Mouse (Mus musculus): ENCODE measurements around the gene Gper1. TPM values are rescaled to one million over a fixed set of nuclear protein-coding genes. Genes with fewer than 3 reads are reported as not detected.
A peak's percentile ranks its signal among the peaks of the same experiment; 100 is the strongest.

Gene Gper1
- polyA plus RNA-seq, 1 experiment, result 0.27 TPM

DNA sequence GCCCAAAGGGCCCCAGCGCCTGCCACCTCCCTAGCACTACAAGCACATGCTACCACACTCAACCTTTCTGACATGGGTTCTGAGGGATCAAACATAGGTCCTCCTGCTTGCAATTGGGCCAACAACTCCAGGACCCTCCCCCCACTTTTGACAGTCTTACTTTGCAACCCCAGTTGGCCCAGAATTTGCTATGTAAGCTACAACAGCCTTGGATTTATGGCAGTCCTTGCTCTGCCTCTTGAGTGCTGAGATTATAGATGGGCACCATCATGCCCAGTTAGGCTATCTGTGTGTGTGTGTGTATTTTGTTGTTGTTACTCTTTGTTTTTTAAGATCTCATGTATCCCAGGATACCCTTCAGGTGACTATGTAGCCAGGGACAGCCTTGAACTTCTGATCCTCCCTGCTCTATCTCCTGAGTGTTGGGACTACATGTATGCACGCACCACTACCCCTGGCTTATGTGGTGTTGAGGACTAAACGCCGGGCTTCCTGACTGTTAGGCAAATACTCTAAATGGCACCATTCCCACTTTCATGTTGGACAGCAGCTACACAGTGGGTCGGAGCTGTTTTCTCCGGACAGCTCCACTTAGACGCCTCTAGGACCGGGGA lies 43.1 kb upstream of the Gper1 start:
- H3K4me3 ChIP-seq (ENCODE audit: control insufficient read depth, low read depth, low read length), result peak overlapping the region; percentile 89
- no peak for TF ChIP-seq POLR2A (IDR thresholded peaks at IDR 0.05; ENCODE audit: control insufficient read depth, low read depth, low read length)
- no peak for TF ChIP-seq CTCF (IDR thresholded peaks at IDR 0.05; ENCODE audit: control insufficient read depth, insufficient read depth, insufficient replicate concordance, low read depth, low read length)
- peak overlapping the region; percentile 75 for H3K27ac ChIP-seq (ENCODE audit: control insufficient read depth, insufficient read depth, low read depth, low read length)
- peaks cover 29% of the 10 kb centered on the region for H3K4me1 ChIP-seq (ENCODE audit: control insufficient read depth, insufficient read depth, low read length)
- no peaks in the 10 kb centered on the region for H3K27me3 ChIP-seq (ENCODE audit: control insufficient read depth, insufficient read depth, low read length)
- no peaks in the 10 kb centered on the region for H3K36me3 ChIP-seq (ENCODE audit: control insufficient read depth, insufficient read depth, low read length)

DNA sequence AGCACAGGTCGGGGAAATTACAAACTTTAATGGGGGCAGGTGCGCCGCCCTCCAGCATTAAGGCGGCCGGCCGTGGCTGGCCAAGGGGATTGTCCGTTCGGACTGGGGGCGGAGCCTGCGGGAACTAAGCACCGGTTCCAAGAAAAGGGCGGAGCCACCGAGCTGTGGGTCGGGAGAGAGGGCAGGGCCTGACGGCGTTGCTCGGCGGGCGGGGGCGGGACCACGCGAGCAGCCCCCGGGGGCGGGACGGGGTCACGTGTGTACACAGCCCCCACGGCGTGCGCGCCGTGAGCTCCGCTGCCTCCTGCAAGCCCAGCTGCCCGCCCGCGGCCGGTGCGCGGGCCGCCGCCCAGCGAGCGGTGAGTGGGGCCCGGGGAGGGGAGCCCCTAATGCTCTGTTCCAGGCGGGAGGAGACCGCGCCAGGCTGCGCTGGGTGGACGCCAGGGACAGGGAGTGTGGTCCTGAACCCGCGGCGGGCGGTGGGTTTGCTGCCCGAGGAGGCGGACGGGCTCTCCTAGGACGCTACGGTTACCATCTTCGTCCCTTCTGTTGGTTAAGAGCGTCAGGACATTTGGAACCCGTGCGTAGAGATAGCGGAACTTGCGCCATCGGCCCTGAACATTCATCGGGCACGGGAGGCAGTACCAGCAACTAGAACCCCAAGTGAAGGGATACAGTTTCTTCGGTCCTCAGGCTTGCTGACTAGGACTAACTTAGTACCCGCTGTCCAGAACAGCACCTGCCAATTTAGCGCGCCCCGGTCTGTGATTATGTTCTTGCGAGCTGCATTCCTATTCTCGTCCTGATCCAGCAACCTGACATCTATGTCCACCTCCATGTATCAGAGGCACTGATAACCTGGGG lies 42.3 kb upstream of the Gper1 start:
- no peaks in the 10 kb centered on the region for H3K27me3 ChIP-seq (ENCODE audit: control insufficient read depth, insufficient read depth, low read length)
- H3K36me3 ChIP-seq (ENCODE audit: control insufficient read depth, insufficient read depth, low read length), result no peaks in the 10 kb centered on the region
- no peak for TF ChIP-seq CTCF (IDR thresholded peaks at IDR 0.05; ENCODE audit: control insufficient read depth, insufficient read depth, insufficient replicate concordance, low read depth, low read length)
- TF ChIP-seq POLR2A (IDR thresholded peaks at IDR 0.05; ENCODE audit: control insufficient read depth, low read depth, low read length), result peak; percentile 19; the same call in 1 of the 2 replicates
- H3K4me3 ChIP-seq (ENCODE audit: control insufficient read depth, low read depth, low read length), result peak overlapping the region; percentile 89
- H3K4me1 ChIP-seq (ENCODE audit: control insufficient read depth, insufficient read depth, low read length), result peaks cover 29% of the 10 kb centered on the region
- H3K27ac ChIP-seq (ENCODE audit: control insufficient read depth, insufficient read depth, low read depth, low read length), result peak overlapping the region; percentile 77

DNA sequence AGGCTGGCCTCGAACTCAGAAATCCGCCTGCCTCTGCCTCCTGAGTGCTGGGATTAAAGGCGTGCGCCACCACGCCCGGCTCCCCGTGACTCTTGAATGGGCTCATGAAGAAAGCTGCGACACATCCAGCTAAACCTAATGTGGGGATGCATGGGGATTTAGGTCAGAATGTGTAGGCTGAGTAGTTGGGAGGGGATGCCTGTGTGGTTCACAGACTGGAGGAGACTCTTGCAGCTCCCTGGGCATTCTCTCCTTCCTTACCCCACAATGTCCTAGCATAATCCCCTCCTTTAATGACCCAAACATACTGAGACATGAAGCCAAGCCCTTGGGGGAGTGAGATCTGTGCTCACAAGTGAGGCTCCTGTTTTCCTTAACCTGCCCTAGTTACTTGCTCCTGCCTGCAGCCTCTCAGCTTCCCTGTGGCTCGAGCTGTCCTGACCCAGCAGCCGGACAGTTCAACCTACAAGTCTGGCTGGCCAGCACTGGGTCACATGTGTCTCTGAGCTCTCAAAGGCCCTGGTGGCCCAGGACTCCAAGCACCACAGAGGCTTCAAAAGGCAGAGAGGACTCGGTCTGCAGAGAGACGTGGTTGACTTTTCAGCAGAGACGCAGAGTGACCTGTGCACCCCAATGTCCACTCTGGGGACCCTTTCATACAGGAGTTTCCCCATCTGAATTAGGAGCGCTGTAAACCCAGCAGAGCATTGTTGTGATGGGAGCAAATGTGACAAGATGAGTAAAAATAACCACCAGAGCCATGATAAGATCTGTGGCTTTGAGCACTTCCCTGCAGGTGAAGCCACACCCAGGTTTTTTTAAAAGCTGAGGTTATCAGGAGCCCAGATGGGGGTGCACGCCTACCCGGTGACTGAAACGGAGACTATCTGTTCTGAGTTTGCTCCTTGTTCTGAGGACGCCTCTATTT lies 41.1 kb upstream of the Gper1 start:
- no peak overlapping the region for H3K27ac ChIP-seq (ENCODE audit: control insufficient read depth, insufficient read depth, low read depth, low read length)
- no peak overlapping the region for H3K4me3 ChIP-seq (ENCODE audit: control insufficient read depth, low read depth, low read length)
- TF ChIP-seq POLR2A (IDR thresholded peaks at IDR 0.05; ENCODE audit: control insufficient read depth, low read depth, low read length), result no peak
- no peak for TF ChIP-seq CTCF (IDR thresholded peaks at IDR 0.05; ENCODE audit: control insufficient read depth, insufficient read depth, insufficient replicate concordance, low read depth, low read length)
- peaks cover 29% of the 10 kb centered on the region for H3K4me1 ChIP-seq (ENCODE audit: control insufficient read depth, insufficient read depth, low read length)
- no peaks in the 10 kb centered on the region for H3K27me3 ChIP-seq (ENCODE audit: control insufficient read depth, insufficient read depth, low read length)
- H3K36me3 ChIP-seq (ENCODE audit: control insufficient read depth, insufficient read depth, low read length), result no peaks in the 10 kb centered on the region

DNA sequence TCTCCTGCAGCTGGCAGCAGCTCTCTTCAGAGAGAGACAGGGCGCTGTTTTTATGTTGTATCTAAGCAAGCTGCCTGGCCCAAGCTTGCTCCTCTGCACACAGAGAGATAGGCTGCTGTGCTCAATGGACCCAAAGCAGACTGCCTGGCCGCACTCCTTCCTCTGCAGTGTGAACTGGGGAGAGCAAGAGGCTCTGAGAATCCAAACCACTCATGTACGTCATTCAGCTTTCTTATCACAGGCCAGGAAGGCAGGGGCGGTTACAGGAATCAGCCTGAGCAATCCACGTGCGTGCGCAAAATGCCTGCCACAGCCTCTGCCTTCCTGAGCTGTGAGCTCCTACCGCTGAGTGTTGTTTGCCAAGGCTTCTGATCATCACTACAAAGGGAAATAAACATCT lies 40.2 kb upstream of the Gper1 start:
- Histone ChIP-seq H3K27ac (ENCODE audit: control insufficient read depth, insufficient read depth, low read depth, low read length) (no peak overlapping the region), H3K4me3 (ENCODE audit: control insufficient read depth, low read depth, low read length) (no peak overlapping the region), H3K4me1 (ENCODE audit: control insufficient read depth, insufficient read depth, low read length) (peaks cover 29% of the 10 kb centered on the region), H3K36me3 (ENCODE audit: control insufficient read depth, insufficient read depth, low read length) (no peaks in the 10 kb centered on the region), H3K27me3 (ENCODE audit: control insufficient read depth, insufficient read depth, low read length) (no peaks in the 10 kb centered on the region)
- TF ChIP-seq CTCF (IDR thresholded peaks at IDR 0.05; ENCODE audit: control insufficient read depth, insufficient read depth, insufficient replicate concordance, low read depth, low read length) (no peak), POLR2A (IDR thresholded peaks at IDR 0.05; ENCODE audit: control insufficient read depth, low read depth, low read length) (no peak)

DNA sequence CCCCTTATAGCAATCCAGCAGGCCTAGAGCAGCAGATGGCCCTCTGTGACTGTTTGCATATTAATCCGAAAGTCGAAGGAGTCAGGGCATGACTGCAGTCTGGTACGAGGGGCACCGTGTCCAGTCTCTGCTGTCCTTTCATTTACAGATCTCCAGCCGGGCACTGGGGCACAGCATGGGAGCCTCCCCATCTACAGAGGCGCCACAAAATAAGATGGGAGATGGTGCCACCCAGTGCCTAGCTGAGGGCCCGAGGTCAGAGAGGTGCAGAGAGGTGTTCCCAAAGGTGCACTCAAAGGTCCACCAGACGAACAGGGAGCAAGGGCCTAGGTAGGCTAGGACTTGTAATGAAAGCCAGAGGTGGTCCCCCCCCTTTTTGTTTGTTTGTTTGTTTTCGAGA lies 39.7 kb upstream of the Gper1 start:
- no peaks in the 10 kb centered on the region for H3K27me3 ChIP-seq (ENCODE audit: control insufficient read depth, insufficient read depth, low read length)
- H3K4me3 ChIP-seq (ENCODE audit: control insufficient read depth, low read depth, low read length), result no peak overlapping the region
- TF ChIP-seq CTCF (IDR thresholded peaks at IDR 0.05; ENCODE audit: control insufficient read depth, insufficient read depth, insufficient replicate concordance, low read depth, low read length), result no peak
- TF ChIP-seq POLR2A (IDR thresholded peaks at IDR 0.05; ENCODE audit: control insufficient read depth, low read depth, low read length), result no peak
- H3K36me3 ChIP-seq (ENCODE audit: control insufficient read depth, insufficient read depth, low read length), result no peaks in the 10 kb centered on the region
- no peak overlapping the region for H3K27ac ChIP-seq (ENCODE audit: control insufficient read depth, insufficient read depth, low read depth, low read length)
- peaks cover 29% of the 10 kb centered on the region for H3K4me1 ChIP-seq (ENCODE audit: control insufficient read depth, insufficient read depth, low read length)

DNA sequence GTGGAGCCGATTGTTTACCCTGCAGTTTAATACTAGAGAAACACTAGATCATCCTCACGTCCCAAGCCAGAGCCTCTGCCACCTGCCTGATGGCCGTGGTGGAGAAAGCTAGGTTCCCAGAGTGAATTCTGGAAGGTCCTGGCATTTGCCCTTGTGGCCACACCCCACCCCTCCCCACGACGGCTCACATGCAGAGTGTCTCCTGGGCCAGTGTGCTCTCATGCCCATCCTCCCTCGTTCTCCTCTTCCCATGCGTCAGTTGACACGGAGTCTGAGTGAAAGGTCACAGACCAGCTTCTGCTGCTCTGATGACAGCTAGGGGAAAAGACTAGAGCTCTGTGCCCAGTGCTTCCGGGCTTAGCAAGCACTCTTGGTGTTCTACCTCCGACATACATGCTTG lies 38.4 kb upstream of the Gper1 start:
- Histone ChIP-seq H3K36me3 (ENCODE audit: control insufficient read depth, insufficient read depth, low read length) (no peaks in the 10 kb centered on the region), H3K27me3 (ENCODE audit: control insufficient read depth, insufficient read depth, low read length) (no peaks in the 10 kb centered on the region), H3K4me3 (ENCODE audit: control insufficient read depth, low read depth, low read length) (no peak overlapping the region), H3K27ac (ENCODE audit: control insufficient read depth, insufficient read depth, low read depth, low read length) (no peak overlapping the region), H3K4me1 (ENCODE audit: control insufficient read depth, insufficient read depth, low read length) (peaks cover 18% of the 10 kb centered on the region)
- TF ChIP-seq POLR2A (IDR thresholded peaks at IDR 0.05; ENCODE audit: control insufficient read depth, low read depth, low read length), result no peak
- no peak for TF ChIP-seq CTCF (IDR thresholded peaks at IDR 0.05; ENCODE audit: control insufficient read depth, insufficient read depth, insufficient replicate concordance, low read depth, low read length)
